Mouse (Mus musculus) olfactory bulb, adult 2 months (tissue): Measurements from ENCODE around the gene Eno2. TPM values are rescaled to one million over a fixed set of nuclear protein-coding genes. Genes with fewer than 3 reads are reported as not detected.

ENCODE experiments used
- H3K27ac ChIP-seq: fragments of 200-500 bp; 2 replicates; pipeline ENCODE4 v1.5.1; 2012; ENCODE audit warnings: low read depth, low read length; ENCODE audit not compliant: insufficient read depth
- H3K4me1 ChIP-seq: fragments of 200-500 bp; 2 replicates; pipeline ENCODE4 v1.6.1; 2012; ENCODE audit warnings: low read length; ENCODE audit not compliant: control insufficient read depth, insufficient read depth
- H3K4me3 ChIP-seq: fragments of 200-500 bp; 2 replicates; pipeline ENCODE4 v1.5.1; 2012; ENCODE audit warnings: mild to moderate bottlenecking, low read depth, low read length, moderate library complexity; ENCODE audit not compliant: insufficient read depth
- CTCF ChIP-seq: fragments of 200-500 bp; IDR thresholded peaks from 2 replicates; pipeline ENCODE4 v1.5.1; 2012; ENCODE audit warnings: low read depth, mild to moderate bottlenecking, low read length, moderate library complexity; ENCODE audit not compliant: insufficient read depth
- POLR2A ChIP-seq: fragments of 200-500 bp; IDR thresholded peaks from 2 replicates; pipeline ENCODE4 v1.6.1; 2012; ENCODE audit warnings: mild to moderate bottlenecking, low read depth, low read length, moderate library complexity; ENCODE audit not compliant: insufficient read depth
- WGBS: fragments of 180-500 bp; shearing (Covaris S2); methylation state at CpG from one replicate; pipeline ENCODE4 v1.1.7; 2018; 5-methylcytosine and 5-hydroxymethylcytosine counted together
- polyA plus RNA-seq: library from polyadenylated mRNA; stranded (reverse); fragments of >200 nt; gene quantifications from 2 replicates; pipeline ENCODE4 v1.2.4, GENCODE M21; 2012; ENCODE audit warnings: low replicate concordance; ENCODE audit not compliant: missing spikeins, insufficient read depth, insufficient read length

The Eno2 gene
- polyA plus RNA-seq, 1 experiment = 939 TPM

DNA sequence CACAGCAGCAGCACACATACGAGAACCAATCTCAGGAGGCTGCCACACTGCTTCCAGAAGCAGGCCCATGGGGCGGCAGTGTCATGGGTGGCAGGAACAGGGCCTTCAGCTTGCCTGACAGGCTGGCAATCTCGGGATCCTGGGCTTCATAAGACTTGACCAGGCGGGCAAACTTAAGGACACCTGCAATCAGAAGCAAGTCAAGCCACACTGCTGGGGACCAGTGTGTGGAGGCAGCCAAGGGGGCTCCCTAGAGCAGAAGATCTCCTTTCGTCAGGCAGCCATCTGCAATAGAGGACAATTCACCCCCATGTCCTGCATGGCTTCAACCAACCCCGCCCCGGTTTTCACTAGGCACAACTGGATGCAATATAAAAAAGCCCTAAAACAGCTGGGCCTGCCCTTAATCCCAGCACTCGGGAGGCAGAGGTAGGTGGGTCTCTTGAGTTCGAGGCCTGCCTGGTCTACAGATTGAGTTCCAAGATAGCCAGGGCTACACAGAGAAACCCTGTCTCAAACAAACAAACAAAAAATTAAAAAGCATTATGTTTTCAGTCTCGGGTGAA is 30.2 kb downstream of the Eno2 start:
- Histone ChIP-seq H3K4me3 (no peak overlapping the region), H3K4me1 (peaks cover 28% of the 10 kb centered on the region), H3K27ac (no peak overlapping the region)
- 69% methylated on average over 10 of the region's 10 CpGs for WGBS
- TF ChIP-seq POLR2A (no peak), CTCF (no peak)

GRCm38 (mm10) chr6:124738511-124739023 is 30.9 kb downstream of the Eno2 start, which contains the start of gene Ptpn6:
TSS of gene Ptpn6 (minus strand) at chr6:124738714.
- TF ChIP-seq CTCF = no peak
- TF ChIP-seq POLR2A = no peak
- WGBS = 40% methylated on average over 15 of the region's 15 CpGs
- Histone ChIP-seq H3K4me3 (no peak within 1 kb of the TSS), H3K4me1 (peaks cover 25% of the 10 kb centered on the region), H3K27ac (no peak within 1 kb of the TSS)

GRCm38 (mm10) chr6:124737040-124737439 is 32.4 kb downstream of the Eno2 start:
- WGBS = 86% methylated on average over 11 of the region's 11 CpGs
- Histone ChIP-seq H3K27ac (no peak overlapping the region), H3K4me1 (peaks cover 23% of the 10 kb centered on the region), H3K4me3 (no peak overlapping the region)
- no peak for TF ChIP-seq POLR2A
- TF ChIP-seq CTCF = no peak

DNA sequence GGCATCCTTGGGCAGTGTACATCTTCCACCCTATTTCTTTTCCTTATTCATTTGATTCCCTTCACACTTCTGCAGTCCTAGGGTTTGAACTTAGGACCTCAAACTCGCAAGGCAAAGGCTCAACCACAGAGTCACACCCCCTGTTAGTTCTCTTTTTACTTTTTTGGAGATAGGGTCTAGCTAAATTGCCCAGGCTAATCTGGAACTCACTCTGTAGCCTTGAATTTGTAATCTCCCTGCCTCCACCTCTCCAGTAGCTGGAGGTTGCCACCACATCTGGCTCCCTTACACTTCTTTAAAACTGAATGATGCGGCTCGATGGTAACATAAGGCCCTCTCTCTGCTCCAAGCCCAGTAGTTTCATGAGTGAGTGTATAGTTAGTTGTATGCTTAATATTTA is 35.1 kb downstream of the Eno2 start:
- H3K27ac ChIP-seq = no peak overlapping the region
- TF ChIP-seq CTCF = no peak
- H3K4me1 ChIP-seq = peaks cover 15% of the 10 kb centered on the region
- no peak overlapping the region for H3K4me3 ChIP-seq
- 91% methylated on average over 3 of the region's 3 CpGs for WGBS

- 63% methylated on average over 19 of the region's 19 CpGs for WGBS
- Histone ChIP-seq H3K4me3 (no peak overlapping the region; the same call in 1 of the 2 replicates), H3K4me1 (peaks cover 4% of the 10 kb centered on the region; the same call in 1 of the 2 replicates), H3K27ac (no peak overlapping the region)
- TF ChIP-seq POLR2A (no peak), CTCF (no peak)
Measured at GRCm38 (mm10) chr6:124732476-124733370, 36.8 kb downstream of the Eno2 start.

DNA sequence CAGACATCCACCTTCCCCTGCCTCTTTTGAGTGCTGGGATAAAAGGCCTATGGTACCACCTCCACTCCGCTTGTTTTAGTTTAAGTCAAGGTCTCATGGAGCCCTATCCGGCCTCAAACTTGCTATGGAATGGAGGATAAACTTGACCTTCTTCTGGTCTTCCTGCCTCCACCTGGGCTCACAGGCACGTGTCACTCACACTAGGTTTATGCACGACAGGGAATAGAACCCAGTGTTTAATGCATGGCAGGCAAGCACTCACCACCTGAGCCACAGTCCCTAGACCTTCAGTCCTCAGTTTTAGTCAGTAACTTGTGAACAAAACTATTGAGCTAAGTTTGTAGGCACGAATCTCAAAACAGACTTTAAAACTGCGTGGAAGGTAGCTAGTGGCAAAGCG is 38.4 kb downstream of the Eno2 start:
- 86% methylated on average over 7 of the region's 7 CpGs for WGBS
- Histone ChIP-seq H3K4me3 (no peak overlapping the region), H3K27ac (no peak overlapping the region), H3K4me1 (peaks cover 4% of the 10 kb centered on the region; the same call in 1 of the 2 replicates)
- TF ChIP-seq POLR2A (no peak), CTCF (no peak)

DNA sequence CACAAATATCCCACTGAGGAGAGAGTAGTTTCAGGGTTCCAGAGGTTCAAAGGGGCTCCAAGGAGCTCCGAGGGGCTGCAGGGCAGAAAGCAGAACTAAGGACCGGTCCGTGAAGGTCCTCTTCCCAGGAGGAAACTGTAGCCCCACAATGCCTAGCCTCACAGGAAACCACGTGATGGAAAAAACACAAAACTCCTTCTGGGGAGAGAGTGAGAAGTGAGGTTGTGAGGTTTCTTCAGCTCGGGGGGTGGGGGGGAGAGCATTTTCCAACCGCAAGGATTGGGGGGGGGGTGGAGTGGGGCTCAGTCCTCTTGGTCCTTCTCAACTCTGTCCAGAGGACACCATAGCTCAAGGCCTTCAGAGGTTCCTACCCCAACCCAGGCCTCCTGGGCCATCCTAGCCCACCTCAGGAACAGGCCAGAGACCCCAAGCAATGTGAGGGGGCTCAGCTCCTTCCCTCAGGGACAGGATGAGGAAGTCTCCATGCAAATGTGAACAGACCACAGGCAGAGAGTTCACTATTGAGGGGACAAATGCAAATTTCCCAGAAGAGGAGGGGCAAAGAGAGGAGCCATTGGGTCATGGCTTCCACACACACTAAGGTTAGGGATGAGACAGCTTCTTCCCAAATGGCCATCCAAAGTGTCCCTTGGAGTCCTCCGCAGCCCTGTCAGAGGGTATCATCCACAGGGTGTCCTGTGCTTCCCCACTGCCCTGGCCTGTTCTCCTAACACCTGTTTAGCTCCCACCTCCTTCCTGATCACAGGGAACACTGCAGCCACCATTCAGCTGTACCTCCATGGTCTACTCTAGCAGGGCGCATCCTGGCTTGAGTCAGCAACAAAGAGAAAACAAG is 39.4 kb downstream of the Eno2 start:
- Histone ChIP-seq H3K27ac (no peak overlapping the region), H3K4me3 (no peak overlapping the region), H3K4me1 (peaks cover 4% of the 10 kb centered on the region; the same call in 1 of the 2 replicates)
- TF ChIP-seq POLR2A (no peak), CTCF (no peak)
- 88% methylated on average over 8 of the region's 8 CpGs for WGBS

GRCm38 (mm10) chr6:124728621-124729020 is 40.9 kb downstream of the Eno2 start:
- Histone ChIP-seq H3K27ac (no peak overlapping the region), H3K4me1 (peaks cover 4% of the 10 kb centered on the region; the same call in 1 of the 2 replicates), H3K4me3 (no peak overlapping the region)
- TF ChIP-seq POLR2A = no peak
- no peak for TF ChIP-seq CTCF
- WGBS = 91% methylated on average over 10 of the region's 10 CpGs
